Mouse (Mus musculus): ENCODE data around the gene Sbk1. TPM values are rescaled to one million over a fixed set of nuclear protein-coding genes. Genes with fewer than 3 reads are reported as not detected.

Sbk1 gene
- polyA plus RNA-seq, 1 experiment from 2014 or later: 7.1 TPM

- Histone ChIP-seq H3K4me3 (ENCODE audit: low read length) (no peak overlapping the region), H3K36me3 (ENCODE audit: control insufficient read depth, insufficient read depth, low read length) (no peaks in the 10 kb centered on the region), H3K4me1 (ENCODE audit: control insufficient read depth, insufficient read depth, low read length) (no peaks in the 10 kb centered on the region), H3K27ac (ENCODE audit: low read length) (no peak overlapping the region), H3K4me2 (ENCODE audit: low read depth, low read length) (no peak overlapping the region), H3K27me3 (replicated peaks; ENCODE audit: control insufficient read depth, insufficient read depth, low read length) (no peaks in the 10 kb centered on the region), H3K9me3 (ENCODE audit: control insufficient read depth, low read length) (no peaks in the 10 kb centered on the region), H3K9ac (ENCODE audit: low read depth, low read length) (no peak overlapping the region)
- 80% methylated on average over 14 of the region's 14 CpGs for WGBS
- no peak for ATAC-seq
Observed at GRCm38 (mm10) chr7:126240814-126241360, 31.5 kb upstream of the Sbk1 start.

- Histone ChIP-seq H3K9me3 (ENCODE audit: control insufficient read depth, low read length) (no peaks in the 10 kb centered on the region), H3K4me3 (ENCODE audit: low read length) (no peak overlapping the region), H3K4me2 (ENCODE audit: low read depth, low read length) (no peak overlapping the region), H3K4me1 (ENCODE audit: control insufficient read depth, insufficient read depth, low read length) (peaks cover 4% of the 10 kb centered on the region; the same call in 1 of the 2 replicates), H3K36me3 (ENCODE audit: control insufficient read depth, insufficient read depth, low read length) (no peaks in the 10 kb centered on the region), H3K9ac (ENCODE audit: low read depth, low read length) (no peak overlapping the region), H3K27me3 (replicated peaks; ENCODE audit: control insufficient read depth, insufficient read depth, low read length) (no peaks in the 10 kb centered on the region), H3K27ac (ENCODE audit: low read length) (no peak overlapping the region)
- no peak for ATAC-seq
- 67% methylated on average over 6 of the region's 6 CpGs for WGBS
Observed at GRCm38 (mm10) chr7:126244168-126244750, 28.2 kb upstream of the Sbk1 start.

- H3K27ac ChIP-seq (ENCODE audit: low read length): no peak overlapping the region
- H3K9me3 ChIP-seq (ENCODE audit: control insufficient read depth, low read length): no peaks in the 10 kb centered on the region
- H3K4me2 ChIP-seq (ENCODE audit: low read depth, low read length): no peak overlapping the region
- peak overlapping the region; percentile 30; the same call in 1 of the 2 replicates for H3K9ac ChIP-seq (ENCODE audit: low read depth, low read length)
- no peaks in the 10 kb centered on the region for H3K27me3 ChIP-seq (replicated peaks; ENCODE audit: control insufficient read depth, insufficient read depth, low read length)
- 4% methylated on average over 6 of the region's 6 CpGs for WGBS
- no peak overlapping the region; the same call in 1 of the 2 replicates for H3K4me3 ChIP-seq (ENCODE audit: low read length)
- peak; percentile 18; the same call in 1 of the 2 replicates for ATAC-seq
- H3K36me3 ChIP-seq (ENCODE audit: control insufficient read depth, insufficient read depth, low read length): no peaks in the 10 kb centered on the region
- peaks cover 4% of the 10 kb centered on the region; the same call in 1 of the 2 replicates for H3K4me1 ChIP-seq (ENCODE audit: control insufficient read depth, insufficient read depth, low read length)
Observed at GRCm38 (mm10) chr7:126248088-126248487, 24.3 kb upstream of the Sbk1 start.

GRCm38 (mm10) chr7:126248641-126249141 lies 23.7 kb upstream of the Sbk1 start:
- no peak for ATAC-seq
- H3K36me3 ChIP-seq (ENCODE audit: control insufficient read depth, insufficient read depth, low read length): no peaks in the 10 kb centered on the region

GRCm38 (mm10) chr7:126249146-126249545 lies 23.3 kb upstream of the Sbk1 start:
- no peaks in the 10 kb centered on the region for H3K36me3 ChIP-seq (ENCODE audit: control insufficient read depth, insufficient read depth, low read length)
- no peak overlapping the region for H3K9ac ChIP-seq (ENCODE audit: low read depth, low read length)
- WGBS: 69% methylated on average over 5 of the region's 5 CpGs
- no peak overlapping the region for H3K27ac ChIP-seq (ENCODE audit: low read length)
- H3K4me1 ChIP-seq (ENCODE audit: control insufficient read depth, insufficient read depth, low read length): peaks cover 4% of the 10 kb centered on the region; the same call in 1 of the 2 replicates
- H3K4me3 ChIP-seq (ENCODE audit: low read length): no peak overlapping the region
- no peak for ATAC-seq
- H3K9me3 ChIP-seq (ENCODE audit: control insufficient read depth, low read length): no peaks in the 10 kb centered on the region
- H3K4me2 ChIP-seq (ENCODE audit: low read depth, low read length): no peak overlapping the region
- no peaks in the 10 kb centered on the region for H3K27me3 ChIP-seq (replicated peaks; ENCODE audit: control insufficient read depth, insufficient read depth, low read length)

More at GRCm38 (mm10) chr7:126248641-126249141, 23.7 kb upstream of the Sbk1 start:
- Histone ChIP-seq H3K27ac (ENCODE audit: low read length) (no peak overlapping the region), H3K9me3 (ENCODE audit: control insufficient read depth, low read length) (no peaks in the 10 kb centered on the region), H3K9ac (ENCODE audit: low read depth, low read length) (peak overlapping the region; percentile 30; the same call in 1 of the 2 replicates), H3K4me3 (ENCODE audit: low read length) (no peak overlapping the region; the same call in 1 of the 2 replicates), H3K4me2 (ENCODE audit: low read depth, low read length) (no peak overlapping the region), H3K27me3 (replicated peaks; ENCODE audit: control insufficient read depth, insufficient read depth, low read length) (no peaks in the 10 kb centered on the region), H3K4me1 (ENCODE audit: control insufficient read depth, insufficient read depth, low read length) (peaks cover 4% of the 10 kb centered on the region; the same call in 1 of the 2 replicates)
- WGBS: 46% methylated on average over 17 of the region's 17 CpGs

- 92% methylated on average over 3 of the region's 3 CpGs for WGBS
- Histone ChIP-seq H3K4me3 (ENCODE audit: low read length) (no peak overlapping the region), H3K4me1 (ENCODE audit: control insufficient read depth, insufficient read depth, low read length) (peaks cover 4% of the 10 kb centered on the region; the same call in 1 of the 2 replicates), H3K9ac (ENCODE audit: low read depth, low read length) (no peak overlapping the region), H3K27ac (ENCODE audit: low read length) (no peak overlapping the region), H3K4me2 (ENCODE audit: low read depth, low read length) (no peak overlapping the region), H3K27me3 (replicated peaks; ENCODE audit: control insufficient read depth, insufficient read depth, low read length) (no peaks in the 10 kb centered on the region), H3K36me3 (ENCODE audit: control insufficient read depth, insufficient read depth, low read length) (no peaks in the 10 kb centered on the region), H3K9me3 (ENCODE audit: control insufficient read depth, low read length) (no peaks in the 10 kb centered on the region)
- no peak for ATAC-seq
Observed at GRCm38 (mm10) chr7:126249986-126250385, 22.4 kb upstream of the Sbk1 start.

- 81% methylated on average over 7 of the region's 7 CpGs for WGBS
- Histone ChIP-seq H3K4me2 (ENCODE audit: low read depth, low read length) (no peak overlapping the region), H3K27me3 (replicated peaks; ENCODE audit: control insufficient read depth, insufficient read depth, low read length) (no peaks in the 10 kb centered on the region), H3K9me3 (ENCODE audit: control insufficient read depth, low read length) (no peaks in the 10 kb centered on the region), H3K4me1 (ENCODE audit: control insufficient read depth, insufficient read depth, low read length) (peaks cover 4% of the 10 kb centered on the region; the same call in 1 of the 2 replicates), H3K27ac (ENCODE audit: low read length) (no peak overlapping the region), H3K4me3 (ENCODE audit: low read length) (no peak overlapping the region), H3K36me3 (ENCODE audit: control insufficient read depth, insufficient read depth, low read length) (no peaks in the 10 kb centered on the region), H3K9ac (ENCODE audit: low read depth, low read length) (no peak overlapping the region)
- no peak for ATAC-seq
Observed at GRCm38 (mm10) chr7:126250481-126250880, 21.9 kb upstream of the Sbk1 start.

GRCm38 (mm10) chr7:126251698-126252097 lies 20.7 kb upstream of the Sbk1 start:
- no peak overlapping the region for H3K4me2 ChIP-seq (ENCODE audit: low read depth, low read length)
- ATAC-seq: no peak
- H3K27ac ChIP-seq (ENCODE audit: low read length): no peak overlapping the region
- WGBS: 55% methylated on average over 3 of the region's 3 CpGs
- H3K36me3 ChIP-seq (ENCODE audit: control insufficient read depth, insufficient read depth, low read length): no peaks in the 10 kb centered on the region
- H3K27me3 ChIP-seq (replicated peaks; ENCODE audit: control insufficient read depth, insufficient read depth, low read length): no peaks in the 10 kb centered on the region
- H3K4me1 ChIP-seq (ENCODE audit: control insufficient read depth, insufficient read depth, low read length): peaks cover 4% of the 10 kb centered on the region; the same call in 1 of the 2 replicates
- no peak overlapping the region for H3K9ac ChIP-seq (ENCODE audit: low read depth, low read length)
- H3K4me3 ChIP-seq (ENCODE audit: low read length): no peak overlapping the region
- no peaks in the 10 kb centered on the region for H3K9me3 ChIP-seq (ENCODE audit: control insufficient read depth, low read length)

GRCm38 (mm10) chr7:126252230-126252629 lies 20.2 kb upstream of the Sbk1 start:
- H3K36me3 ChIP-seq (ENCODE audit: control insufficient read depth, insufficient read depth, low read length): no peaks in the 10 kb centered on the region
- 83% methylated on average over 5 of the region's 5 CpGs for WGBS
- ATAC-seq: no peak
- H3K4me2 ChIP-seq (ENCODE audit: low read depth, low read length): no peak overlapping the region
- no peak overlapping the region for H3K27ac ChIP-seq (ENCODE audit: low read length)
- H3K27me3 ChIP-seq (replicated peaks; ENCODE audit: control insufficient read depth, insufficient read depth, low read length): no peaks in the 10 kb centered on the region
- H3K9ac ChIP-seq (ENCODE audit: low read depth, low read length): no peak overlapping the region
- H3K4me3 ChIP-seq (ENCODE audit: low read length): no peak overlapping the region
- no peaks in the 10 kb centered on the region for H3K9me3 ChIP-seq (ENCODE audit: control insufficient read depth, low read length)
- H3K4me1 ChIP-seq (ENCODE audit: control insufficient read depth, insufficient read depth, low read length): peaks cover 4% of the 10 kb centered on the region; the same call in 1 of the 2 replicates

Data from intestine, embryonic 16.5 days (tissue).